Mouse (Mus musculus) bone marrow macrophage, adult 2 months (primary cell): ENCODE measurements at regions not wholly inside any gene's neighbourhood (a gene's known extent, or its start where the extent isn't known, plus 50 kb on each side); places are given as distances from the start of the nearest gene placed in this dataset.

Experiments
- CTCF ChIP-seq: IDR thresholded peaks from 2 replicates; pipeline ENCODE4 v1.5.1; 2012; ENCODE audit warnings: low read depth, mild to moderate bottlenecking, low read length, moderate library complexity
- POLR2A ChIP-seq: IDR thresholded peaks from 2 replicates; pipeline ENCODE4 v1.6.1; 2012; ENCODE audit warnings: mild to moderate bottlenecking, low read depth, low read length, borderline replicate concordance

DNA sequence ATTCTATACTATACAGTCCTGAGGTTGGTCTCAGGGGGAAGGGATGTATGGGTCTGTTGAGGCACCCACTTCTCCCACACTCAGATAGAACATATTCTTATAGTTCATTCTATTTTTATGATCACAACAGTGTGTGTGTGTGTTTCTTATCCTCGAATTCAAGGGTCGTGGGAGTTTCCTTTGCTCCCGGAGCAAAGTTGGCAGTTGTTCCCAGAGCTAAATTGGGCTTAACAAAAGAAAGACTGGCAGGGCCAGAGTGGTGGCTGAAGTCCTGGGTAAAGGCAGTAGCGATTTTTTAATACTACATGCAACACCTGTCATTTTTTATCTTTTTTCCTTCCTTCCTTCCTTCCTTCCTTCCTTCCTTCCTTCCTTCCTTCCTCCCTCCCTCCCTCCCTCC is 131.5 kb upstream of the Sp4 start:
- TF ChIP-seq CTCF (no peak), POLR2A (no peak)
